Mouse (Mus musculus) embryonic facial prominence, embryonic 11.5 days (tissue): ENCODE data around the gene Irx4. TPM values are rescaled to one million over a fixed set of nuclear protein-coding genes. Genes with fewer than 3 reads are reported as not detected.

ENCODE experiments used
- ATAC-seq: fragments of 200-750 bp; cut with Nextera tagmentation; replicated peaks from 2 replicates; pipeline ENCODE4 v1.8.0; 2017; ENCODE audit warnings: low read depth; ENCODE audit not compliant: insufficient number of reproducible peaks, low FRiP score, low TSS enrichment
- DNase-seq: peaks from one replicate; pipeline ENCODE4 v3.0.0-alpha.2; 2015; ENCODE audit warnings: low spot score
- H3K27ac ChIP-seq: fragments of 300-500 bp; sonication (generic); replicated peaks from 2 replicates; pipeline ENCODE4 v1.5.1; 2014; ENCODE audit warnings: mild to moderate bottlenecking, low read depth, low read length, control low read depth
- H3K27me3 ChIP-seq: fragments of 300-500 bp; sonication (generic); 2 replicates; pipeline ENCODE4 v1.6.1; 2014; ENCODE audit warnings: mild to moderate bottlenecking, low read length, moderate library complexity, mixed read lengths; ENCODE audit not compliant: control insufficient read depth, insufficient read depth
- H3K36me3 ChIP-seq: fragments of 300-500 bp; sonication (generic); replicated peaks from 2 replicates; pipeline ENCODE4 v1.6.1; 2014; ENCODE audit warnings: low read depth, mild to moderate bottlenecking, low read length, moderate library complexity, mixed read lengths; ENCODE audit not compliant: control insufficient read depth, insufficient read depth
- H3K4me1 ChIP-seq: fragments of 300-500 bp; sonication (generic); 2 replicates; pipeline ENCODE4 v1.6.1; 2014; ENCODE audit warnings: low read length, mixed read lengths; ENCODE audit not compliant: control insufficient read depth, insufficient read depth
- H3K4me2 ChIP-seq: fragments of 300-500 bp; sonication (generic); 2 replicates; pipeline ENCODE4 v1.6.1; 2014; ENCODE audit warnings: low read depth, mild to moderate bottlenecking, control low read depth, low read length, moderate library complexity
- H3K4me3 ChIP-seq: fragments of 300-500 bp; sonication (generic); 2 replicates; pipeline ENCODE4 v1.5.1; 2014; ENCODE audit warnings: low read depth, low read length, control low read depth
- H3K9ac ChIP-seq: fragments of 300-500 bp; sonication (generic); replicated peaks from 2 replicates; pipeline ENCODE4 v1.6.1; 2014; ENCODE audit warnings: mild to moderate bottlenecking, control low read depth, low read length
- H3K9me3 ChIP-seq: fragments of 300-500 bp; sonication (generic); replicated peaks from 2 replicates; pipeline ENCODE4 v1.6.1; 2016; ENCODE audit warnings: mild to moderate bottlenecking, low read length, inconsistent platforms, mixed read lengths; ENCODE audit not compliant: control insufficient read depth
- WGBS: fragments of 180-500 bp; shearing (Covaris S2); extraction: QIAGEN DNeasy Blood & Tissue Kit; methylation state at CpG from one replicate; pipeline ENCODE4 v1.1.7; 2014; 5-methylcytosine and 5-hydroxymethylcytosine counted together
- polyA plus RNA-seq: library from polyadenylated mRNA; unstranded; fragments of >200 nt; fragmentation: Nextera tagmentation; extraction: Ambion mirVana; gene quantifications from 2 replicates; pipeline ENCODE4 v1.2.1, GENCODE M21; 2014

Irx4 gene
- polyA plus RNA-seq, 1 experiment from 2014 or later = 2.8 TPM

- H3K27ac ChIP-seq = no peak overlapping the region
- no peak overlapping the region for H3K9ac ChIP-seq
Observed at GRCm38 (mm10) chr13:73310183-73310929, 50.1 kb downstream of the Irx4 start.

More at GRCm38 (mm10) chr13:73310183-73310929, 50.1 kb downstream of the Irx4 start:
- Histone ChIP-seq H3K27me3 (no peaks in the 10 kb centered on the region), H3K9me3 (no peaks in the 10 kb centered on the region), H3K4me2 (no peak overlapping the region), H3K36me3 (no peaks in the 10 kb centered on the region), H3K4me1 (no peaks in the 10 kb centered on the region), H3K4me3 (no peak overlapping the region)
- ATAC-seq = peak; percentile 47; the same call in 1 of the 2 replicates
- 28% methylated on average over 8 of the region's 8 CpGs for WGBS
- peak; percentile 70 for DNase-seq

Other genes with a start within 250 kb of the Irx4 start
- 125 and 126 TPM in 2 replicates for gene Mrpl36, start 68.0 kb downstream of the Irx4 start, polyA plus RNA-seq
- 337 and 377 TPM in 2 replicates for gene Ndufs6, start 68.1 kb downstream of the Irx4 start, polyA plus RNA-seq
- 49.4 and 52.2 TPM in 2 replicates for gene Lpcat1, start 206.7 kb downstream of the Irx4 start, polyA plus RNA-seq